Mouse (Mus musculus) thymus, postnatal 0 days (tissue): ENCODE results near the gene Plxna4. TPM values are rescaled to one million over a fixed set of nuclear protein-coding genes. Genes with fewer than 3 reads are reported as not detected.
A peak's percentile ranks its signal among the peaks of the same experiment; 100 is the strongest.

Experiments
- DNase-seq: peaks from one replicate; pipeline ENCODE4 v3.0.0-alpha.2; 2015; ENCODE audit warnings: low spot score
- polyA plus RNA-seq: library from polyadenylated mRNA; unstranded; fragments of >200 nt; fragmentation: Nextera tagmentation; extraction: Ambion mirVana; gene quantifications from 2 replicates; pipeline ENCODE4 v1.2.1, GENCODE M21; 2015

The Plxna4 gene
- 0.13 and 0.18 TPM in 2 replicates for polyA plus RNA-seq

GRCm38 (mm10) chr6:32588056-32588671, at the start of gene Plxna4:
Gene Plxna4, minus strand, starts transcription at chr6:32588192.
- no peak for DNase-seq

DNA sequence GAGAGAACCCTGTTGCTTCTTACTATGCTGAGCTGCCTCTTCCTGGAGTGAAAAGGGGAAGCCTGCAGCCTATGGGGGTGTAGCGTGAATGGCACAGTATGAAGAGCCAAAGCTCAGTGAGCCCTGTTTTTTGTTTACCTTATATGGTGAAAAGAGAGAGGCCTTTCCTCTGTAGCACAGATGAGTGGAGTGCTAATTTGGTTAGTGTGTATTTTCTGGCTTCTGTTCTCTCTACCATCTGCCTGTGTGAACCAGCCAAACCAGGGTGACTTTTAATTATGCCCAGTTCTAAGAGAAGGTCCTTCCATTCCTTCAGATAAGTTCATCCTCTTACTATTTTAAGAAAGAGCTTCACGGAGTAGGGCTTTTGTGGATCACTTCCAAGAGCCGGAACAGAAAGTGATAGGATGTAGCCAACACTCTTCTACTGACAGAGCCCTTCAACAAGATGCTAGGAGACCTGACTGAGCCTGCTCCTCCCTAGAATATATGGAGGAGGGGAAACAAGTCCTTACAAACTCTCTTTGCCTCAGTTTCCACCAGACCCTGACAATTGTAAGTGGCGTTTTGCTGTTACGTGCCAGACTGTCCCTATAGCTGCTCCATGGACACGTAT, 49.7 kb upstream of the Plxna4 start:
- DNase-seq, result no peak

DNA sequence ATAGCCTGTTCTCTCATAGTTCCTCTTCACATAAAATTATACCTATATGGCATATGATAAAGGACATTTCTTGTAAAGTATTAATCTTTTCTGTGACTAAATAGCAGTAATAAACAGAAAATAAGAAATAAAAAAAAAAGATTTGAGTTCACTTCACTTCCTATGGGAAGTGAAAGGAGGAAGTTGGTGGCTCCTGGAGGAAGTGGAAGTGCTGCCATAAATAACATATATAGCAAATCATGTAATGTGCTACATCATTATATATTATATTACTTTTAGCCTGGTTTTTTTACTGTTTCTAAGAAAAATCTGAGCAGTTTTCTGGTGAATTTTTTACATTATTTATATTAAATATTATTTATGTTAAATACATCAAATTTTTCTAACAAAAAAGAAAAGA, 22.7 kb upstream of the Plxna4 start:
- DNase-seq, result no peak

DNA sequence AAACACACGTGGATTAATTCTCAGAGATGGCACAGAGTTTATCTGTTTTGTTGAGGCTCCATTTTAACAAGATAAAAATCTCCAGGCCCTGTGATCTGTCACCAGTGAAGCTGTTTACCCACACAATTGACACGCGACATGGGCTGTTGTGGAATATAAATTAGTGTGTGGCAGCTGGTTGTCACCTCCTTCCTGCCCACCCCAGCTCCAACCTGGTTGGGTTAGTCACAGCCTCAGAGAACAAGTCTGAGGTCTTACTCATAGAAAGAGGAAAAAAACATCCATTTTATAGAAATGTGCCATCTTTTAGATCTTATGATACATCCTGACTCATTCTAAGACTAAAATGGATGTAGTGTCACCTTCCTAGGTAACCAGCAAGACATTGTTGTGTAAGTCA, 18.8 kb upstream of the Plxna4 start:
- DNase-seq, result no peak

DNA sequence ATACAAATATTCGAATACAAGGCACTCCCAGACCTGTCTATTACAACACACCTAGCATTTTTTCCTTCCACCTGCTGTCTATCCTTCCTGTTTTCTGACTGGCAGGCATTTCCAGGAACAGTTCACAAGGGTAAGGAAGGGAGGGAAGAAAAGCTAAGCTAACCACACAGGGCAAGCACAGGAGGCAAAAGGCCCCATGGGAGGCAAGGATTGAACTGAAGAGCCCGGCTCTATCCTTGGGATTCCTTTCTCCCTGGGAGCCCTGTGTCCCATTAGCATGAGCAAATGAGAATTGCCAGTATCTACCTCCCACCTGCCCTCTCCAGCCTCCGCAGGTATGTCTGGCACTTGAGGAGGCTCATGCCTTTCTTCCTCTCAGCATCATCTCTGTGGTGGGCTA, 17.6 kb upstream of the Plxna4 start:
- DNase-seq, result no peak

- DNase-seq, result no peak
Measured at GRCm38 (mm10) chr6:32604901-32605300, 16.9 kb upstream of the Plxna4 start.

GRCm38 (mm10) chr6:32602130-32602529, 14.1 kb upstream of the Plxna4 start:
- DNase-seq, result no peak

DNA sequence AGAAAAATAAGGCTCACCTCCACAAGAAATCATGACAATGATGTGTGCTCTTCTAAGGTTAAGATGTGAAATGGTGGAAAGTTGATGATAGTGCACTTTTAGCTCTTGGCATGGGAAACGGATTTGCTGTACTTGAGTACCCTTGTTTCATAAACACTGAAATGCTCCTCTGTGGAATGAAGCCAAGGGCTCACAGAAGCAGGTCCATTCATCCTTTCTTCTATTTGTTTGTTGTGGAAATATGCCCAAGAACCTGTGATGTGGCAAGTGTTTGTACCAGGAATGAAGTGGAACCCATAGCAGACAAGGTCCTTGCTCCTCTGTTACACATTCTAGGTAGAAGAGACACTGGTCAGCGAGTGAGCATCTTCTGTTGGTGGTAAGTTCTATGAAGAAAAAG, 13.3 kb upstream of the Plxna4 start:
- DNase-seq, result no peak

GRCm38 (mm10) chr6:32595591-32595990, 7.6 kb upstream of the Plxna4 start:
- DNase-seq, result no peak

DNA sequence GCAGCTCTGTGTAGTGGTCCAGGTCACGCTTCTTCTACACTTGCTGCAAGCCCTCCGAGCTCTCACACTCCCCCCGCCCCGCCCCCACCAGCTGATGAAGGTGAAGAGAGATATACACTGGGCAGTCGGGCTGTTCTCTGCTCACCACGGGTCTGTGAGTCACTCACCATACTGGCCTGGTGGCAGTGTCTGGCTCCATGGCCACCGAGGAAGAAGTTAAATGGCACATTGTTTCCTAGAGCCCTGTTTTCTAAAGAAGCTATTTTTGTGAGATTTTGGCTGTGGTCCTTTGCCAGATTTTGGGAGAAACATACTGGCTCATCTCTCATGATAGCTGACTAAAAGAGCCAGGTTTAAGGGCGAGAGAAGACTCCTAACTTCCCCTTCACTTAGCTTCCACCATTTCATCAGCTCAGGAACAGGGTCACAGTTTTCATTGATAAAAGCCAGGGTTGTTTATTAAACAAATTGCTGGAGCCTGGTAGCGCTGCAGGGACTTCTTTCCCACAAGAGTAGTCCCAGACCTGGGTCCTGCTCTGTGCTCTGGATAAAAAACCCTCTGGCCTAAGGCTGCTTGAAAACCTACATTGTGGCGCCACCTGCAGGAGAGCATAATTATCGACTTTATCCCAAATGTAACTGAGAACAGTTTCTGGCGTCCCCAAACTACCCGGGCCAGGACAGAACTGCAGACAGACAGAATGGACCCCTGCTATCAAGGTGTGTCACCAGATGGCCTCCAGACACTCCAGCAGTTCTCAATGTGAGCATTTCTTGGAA, 3.2 kb upstream of the Plxna4 start:
- DNase-seq, result peak; percentile 36

GRCm38 (mm10) chr6:32589632-32590031, 1.6 kb upstream of the Plxna4 start:
- DNase-seq, result no peak

DNA sequence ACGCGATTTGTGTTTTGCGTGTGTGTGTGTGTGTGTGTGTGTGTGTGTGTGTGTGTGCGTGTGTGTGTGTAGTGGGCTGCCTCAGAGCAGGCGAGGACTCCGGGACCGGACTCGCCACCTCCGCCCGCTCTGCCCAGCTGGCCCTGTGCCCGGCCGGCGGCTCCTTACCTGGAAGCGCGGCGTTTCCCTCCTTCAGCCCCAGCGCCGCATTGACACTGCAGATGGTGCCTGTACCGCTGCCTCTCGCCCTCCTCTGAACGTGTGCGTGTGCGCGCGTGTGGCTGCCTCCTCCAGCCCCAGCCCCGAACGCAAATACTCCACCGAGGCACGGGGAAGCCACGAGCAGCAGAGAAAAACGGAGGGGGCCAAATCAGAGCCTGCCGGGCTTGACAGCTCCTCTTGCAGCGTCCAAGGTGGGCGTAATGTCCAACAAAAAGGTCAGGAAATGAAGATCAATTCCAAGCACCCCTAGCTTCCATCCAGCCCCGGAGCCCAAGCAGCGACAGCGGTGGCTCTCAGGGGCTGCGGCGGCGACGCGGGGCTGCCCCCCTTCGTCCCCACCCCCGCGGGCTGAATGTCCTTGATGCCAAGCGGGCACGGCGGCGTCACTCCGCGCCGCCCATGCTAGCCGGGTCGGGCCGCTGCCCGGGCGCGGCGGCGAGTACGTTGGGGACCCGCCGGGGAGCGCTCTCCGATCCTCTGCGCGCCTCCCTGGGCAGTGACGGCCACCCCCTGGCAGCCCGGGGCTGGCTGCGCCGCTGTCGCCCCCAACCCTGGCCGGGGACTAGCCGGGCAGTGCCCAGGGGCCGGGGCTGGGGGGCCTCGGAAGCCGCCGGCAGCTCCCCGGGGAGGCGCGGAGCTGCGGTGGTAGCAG, 619 bp downstream of the Plxna4 start:
- no peak for DNase-seq

DNA sequence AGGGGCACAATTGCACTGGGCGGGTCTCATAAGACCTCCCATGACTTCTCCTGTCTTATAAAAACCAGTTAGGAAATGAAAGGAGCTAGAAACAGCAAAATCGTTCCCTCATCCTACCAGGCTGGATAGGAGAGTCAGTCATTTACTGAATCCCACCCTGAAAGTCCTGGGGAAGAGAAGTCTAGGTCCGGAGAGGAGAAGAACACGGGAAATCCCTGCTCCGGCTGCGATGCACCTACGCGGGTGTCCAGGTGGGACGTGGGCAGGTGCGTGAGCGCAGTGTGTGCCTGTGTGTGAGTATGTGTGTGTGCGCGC, 1.2 kb downstream of the Plxna4 start:
- DNase-seq, result no peak

DNA sequence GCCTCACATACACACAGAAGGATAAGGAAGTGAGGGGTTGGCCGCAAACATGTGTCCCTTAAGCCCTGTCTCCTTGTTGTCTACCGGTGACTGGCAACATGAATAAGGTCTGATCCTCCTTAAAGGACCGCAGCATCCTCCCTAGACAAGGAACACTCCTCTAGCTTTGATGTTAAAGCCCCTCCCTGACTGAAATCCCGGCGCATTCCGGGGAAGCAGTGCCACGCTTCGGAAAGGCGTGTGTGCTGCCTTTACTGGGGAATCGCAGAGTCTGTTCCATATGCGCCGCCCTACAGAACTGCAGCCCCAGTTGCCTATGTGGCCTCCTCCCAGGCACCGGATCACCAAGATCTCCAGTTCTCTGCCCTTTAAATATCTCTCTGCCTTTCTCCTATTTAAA, 1.6 kb downstream of the Plxna4 start:
- no peak for DNase-seq

GRCm38 (mm10) chr6:32585211-32585610, 2.8 kb downstream of the Plxna4 start:
- DNase-seq, result no peak

DNA sequence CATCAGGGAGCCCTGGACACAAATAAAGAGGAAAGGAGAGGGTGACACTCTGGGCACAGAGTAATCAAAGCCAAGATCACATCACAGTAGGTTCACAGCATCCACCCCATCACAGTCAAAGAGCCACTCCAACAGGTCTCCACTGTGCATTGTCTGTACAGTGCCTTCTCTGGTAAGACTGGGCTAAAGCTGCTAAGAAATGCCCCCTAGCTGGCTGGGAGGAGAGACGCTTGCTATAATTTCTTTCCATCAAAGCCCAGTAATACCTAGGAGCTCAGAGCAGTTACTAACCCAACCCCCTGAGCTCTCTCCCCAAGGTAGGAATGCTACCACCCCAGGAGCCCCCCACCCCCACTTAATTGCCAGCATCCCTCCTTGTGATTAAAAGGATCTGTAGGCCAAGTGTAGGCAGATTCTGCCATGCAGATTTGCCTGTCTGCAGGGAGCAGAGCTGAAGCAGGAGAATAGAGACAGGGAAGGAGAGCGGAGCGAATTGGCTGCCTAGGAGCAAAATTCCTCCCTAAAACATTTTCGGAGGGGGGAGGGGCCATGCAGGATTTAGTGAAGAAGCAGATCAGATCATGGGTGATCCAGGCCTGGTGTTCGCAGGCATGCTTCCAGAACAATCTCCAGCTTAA, 3.6 kb downstream of the Plxna4 start:
- DNase-seq, result no peak

- no peak for DNase-seq
Measured at GRCm38 (mm10) chr6:32583582-32583981, 4.4 kb downstream of the Plxna4 start.

GRCm38 (mm10) chr6:32571485-32571884, 16.5 kb downstream of the Plxna4 start:
- DNase-seq, result no peak

DNA sequence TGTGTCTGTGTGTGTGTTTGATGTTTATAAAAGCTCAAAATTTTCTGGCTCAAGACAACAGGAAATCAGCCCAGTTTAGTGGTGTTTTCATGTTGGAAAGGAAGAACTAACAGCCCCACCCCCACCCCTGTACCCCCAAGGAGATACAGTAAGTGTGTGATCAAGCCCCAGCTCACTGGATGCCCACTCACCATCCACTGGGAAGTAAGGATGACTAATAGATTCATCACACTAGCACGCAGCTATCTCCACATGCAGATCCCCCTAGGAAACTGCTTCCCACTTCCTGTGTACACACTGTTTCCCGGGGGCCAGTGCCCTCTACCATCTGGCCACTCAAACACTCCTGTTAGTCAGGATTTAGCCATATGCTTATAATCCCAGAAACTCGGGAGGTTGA, 17.5 kb downstream of the Plxna4 start:
- no peak for DNase-seq

DNA sequence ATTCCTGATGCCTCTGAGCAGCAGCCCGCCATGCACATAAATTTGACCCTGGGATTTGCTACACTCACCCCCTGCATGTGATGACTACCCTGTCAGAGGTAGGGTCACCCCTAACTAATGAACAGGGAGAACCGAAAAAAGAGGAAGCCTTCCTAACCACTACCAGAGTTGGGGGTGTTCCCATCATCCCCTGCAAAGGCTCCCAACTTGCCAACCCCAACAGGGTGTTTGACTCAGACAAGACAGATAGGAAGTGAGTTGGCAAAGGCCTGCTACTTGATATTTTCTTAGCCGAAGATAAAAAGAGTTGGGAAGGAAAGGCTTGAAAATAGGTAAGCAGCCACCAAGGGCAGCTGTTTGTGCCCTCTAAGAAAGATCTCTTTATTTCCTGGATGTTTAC, 18.1 kb downstream of the Plxna4 start:
- no peak for DNase-seq

GRCm38 (mm10) chr6:32546915-32547314, 41.1 kb downstream of the Plxna4 start:
- DNase-seq, result no peak
